Mouse (Mus musculus) heart, embryonic 15.5 days (tissue): ENCODE measurements around the gene Ankrd45. TPM values are rescaled to one million over a fixed set of nuclear protein-coding genes. Genes with fewer than 3 reads are reported as not detected.
A peak's percentile ranks its signal among the peaks of the same experiment; 100 is the strongest.
"Not testable (repeated sequence)": the region's sequence is repeated elsewhere in the genome, so short reads cannot be mapped to it uniquely, and the experiment has no call there.

Experiments
- ATAC-seq: fragments of 200-750 bp; cut with Nextera tagmentation; replicated peaks from 2 replicates; pipeline ENCODE4 v1.8.0; 2017; ENCODE audit warnings: low read depth, moderate TSS enrichment; ENCODE audit not compliant: insufficient number of reproducible peaks, insufficient read depth, low FRiP score
- H3K27ac ChIP-seq: fragments of 300-500 bp; sonication (generic); 2 replicates; pipeline ENCODE4 v1.5.1; 2015; ENCODE audit warnings: mild to moderate bottlenecking, inconsistent platforms
- H3K27me3 ChIP-seq: fragments of 300-500 bp; sonication (generic); 2 replicates; pipeline ENCODE4 v1.6.1; 2015; ENCODE audit warnings: inconsistent platforms
- H3K36me3 ChIP-seq: fragments of 300-500 bp; sonication (generic); 2 replicates; pipeline ENCODE4 v1.6.1; 2015; ENCODE audit warnings: mild to moderate bottlenecking, inconsistent platforms
- H3K4me1 ChIP-seq: fragments of 300-500 bp; sonication (generic); replicated peaks from 2 replicates; pipeline ENCODE4 v1.6.1; 2015; ENCODE audit warnings: inconsistent platforms
- H3K4me2 ChIP-seq: fragments of 300-500 bp; sonication (generic); 2 replicates; pipeline ENCODE4 v1.6.1; 2015; ENCODE audit warnings: inconsistent platforms, mild to moderate bottlenecking, moderate library complexity
- H3K4me3 ChIP-seq: fragments of 300-500 bp; sonication (generic); 2 replicates; pipeline ENCODE4 v1.5.1; 2015; ENCODE audit warnings: mild to moderate bottlenecking, inconsistent platforms
- H3K9ac ChIP-seq: fragments of 300-500 bp; sonication (generic); 2 replicates; pipeline ENCODE4 v1.6.1; 2015; ENCODE audit warnings: mild to moderate bottlenecking, inconsistent platforms
- H3K9me3 ChIP-seq: fragments of 300-500 bp; sonication (generic); replicated peaks from 2 replicates; pipeline ENCODE4 v1.6.1; 2016; ENCODE audit warnings: inconsistent platforms
- WGBS: fragments of 180-500 bp; shearing (Covaris S2); methylation state at CpG from one replicate; pipeline ENCODE4 v1.1.7; 2015; ENCODE audit warnings: mixed read lengths; 5-methylcytosine and 5-hydroxymethylcytosine counted together
- polyA plus RNA-seq: library from polyadenylated mRNA; unstranded; fragments of >200 nt; fragmentation: Nextera tagmentation; extraction: Ambion mirVana; gene quantifications from 2 replicates; pipeline ENCODE4 v1.2.1, GENCODE M21; 2015

Ankrd45 gene
- polyA plus RNA-seq, 1 experiment from 2014 or later: 4.3 TPM

GRCm38 (mm10) chr1:161190253-161190910, 47.9 kb downstream of the Ankrd45 start:
- Histone ChIP-seq H3K36me3 (no peaks in the 10 kb centered on the region), H3K27ac (no peak overlapping the region), H3K9me3 (no peaks in the 10 kb centered on the region), H3K27me3 (no peaks in the 10 kb centered on the region), H3K4me1 (peaks cover 3% of the 10 kb centered on the region), H3K4me3 (no peak overlapping the region), H3K9ac (no peak overlapping the region), H3K4me2 (no peak overlapping the region)
- 67% methylated on average over 9 of the region's 9 CpGs for WGBS
- ATAC-seq: no peak

GRCm38 (mm10) chr1:161195541-161196351, 53.3 kb downstream of the Ankrd45 start:
- peak; percentile 92 for ATAC-seq
- Histone ChIP-seq H3K4me3 (peak overlapping the region; percentile 57), H3K4me2 (peak overlapping the region; percentile 72), H3K27me3 (no peaks in the 10 kb centered on the region), H3K9me3 (no peaks in the 10 kb centered on the region), H3K9ac (peak overlapping the region; percentile 46), H3K27ac (peak overlapping the region; percentile 77), H3K4me1 (peaks cover 7% of the 10 kb centered on the region), H3K36me3 (no peaks in the 10 kb centered on the region)
- WGBS: under 1% methylated on average over 16 of the region's 16 CpGs

GRCm38 (mm10) chr1:161196364-161196763, 53.9 kb downstream of the Ankrd45 start:
- H3K9ac ChIP-seq, ATAC-seq, H3K36me3 ChIP-seq, H3K27me3 ChIP-seq, H3K9me3 ChIP-seq, H3K4me1 ChIP-seq: not testable (repeated sequence)
- Histone ChIP-seq H3K27ac (peak overlapping the region; percentile 77), H3K4me3 (peak overlapping the region; percentile 57), H3K4me2 (peak overlapping the region; percentile 72)
- WGBS: 48% methylated on average over 11 of the region's 11 CpGs

- no peak for ATAC-seq
- Histone ChIP-seq H3K9me3 (no peaks in the 10 kb centered on the region), H3K27ac (no peak overlapping the region), H3K9ac (no peak overlapping the region), H3K27me3 (no peaks in the 10 kb centered on the region), H3K36me3 (no peaks in the 10 kb centered on the region), H3K4me1 (peaks cover 7% of the 10 kb centered on the region), H3K4me3 (no peak overlapping the region), H3K4me2 (no peak overlapping the region)
- WGBS: 57% methylated on average over 5 of the region's 5 CpGs
Measured at GRCm38 (mm10) chr1:161199856-161200255, 57.4 kb downstream of the Ankrd45 start.

GRCm38 (mm10) chr1:161214465-161214864, 72.0 kb downstream of the Ankrd45 start:
- Histone ChIP-seq H3K36me3 (no peaks in the 10 kb centered on the region), H3K4me3 (no peak overlapping the region), H3K4me2 (no peak overlapping the region), H3K4me1 (peaks cover 6% of the 10 kb centered on the region), H3K27me3 (no peaks in the 10 kb centered on the region), H3K9me3 (no peaks in the 10 kb centered on the region), H3K27ac (no peak overlapping the region), H3K9ac (no peak overlapping the region)
- WGBS: 35% methylated on average over 4 of the region's 4 CpGs
- ATAC-seq: no peak

GRCm38 (mm10) chr1:161219816-161220215, 77.3 kb downstream of the Ankrd45 start:
- no peak overlapping the region for H3K27ac ChIP-seq
- WGBS: 52% methylated on average over 3 of the region's 3 CpGs
- H3K27me3 ChIP-seq: no peaks in the 10 kb centered on the region
- H3K9me3 ChIP-seq: no peaks in the 10 kb centered on the region
- no peak overlapping the region for H3K4me3 ChIP-seq
- H3K4me2 ChIP-seq: no peak overlapping the region
- peaks cover 3% of the 10 kb centered on the region; the same call in 1 of the 2 replicates for H3K4me1 ChIP-seq
- H3K9ac ChIP-seq: no peak overlapping the region
- no peak for ATAC-seq
- H3K36me3 ChIP-seq: no peaks in the 10 kb centered on the region

Other genes starting within 250 kb of the Ankrd45 start
- gene Rc3h1, start 236.3 kb upstream of the Ankrd45 start, polyA plus RNA-seq: 5.9 and 7.4 TPM in 2 replicates
- gene Serpinc1, start 164.1 kb upstream of the Ankrd45 start, polyA plus RNA-seq: 2.0 and 3.5 TPM in 2 replicates
- gene Zbtb37, start 107.8 kb upstream of the Ankrd45 start, polyA plus RNA-seq: 6.4 and 7.4 TPM in 2 replicates
- gene Dars2, start 72.0 kb upstream of the Ankrd45 start, polyA plus RNA-seq: 26.6 and 28.1 TPM in 2 replicates
- gene Cenpl, start 72.0 kb upstream of the Ankrd45 start, polyA plus RNA-seq: 18.4 and 20.5 TPM in 2 replicates
- gene Klhl20, start 11.2 kb upstream of the Ankrd45 start, polyA plus RNA-seq: 10.2 and 13.6 TPM in 2 replicates
- gene Tex50, start 16.6 kb downstream of the Ankrd45 start, polyA plus RNA-seq: 0.30 and 0.39 TPM in 2 replicates
- 302 and 315 TPM in 2 replicates for gene Prdx6, start 108.5 kb downstream of the Ankrd45 start, polyA plus RNA-seq